Mouse (Mus musculus): Measurements from ENCODE around the gene Gm20481.
"Not testable (repeated sequence)": the region's sequence is repeated elsewhere in the genome, so short reads cannot be mapped to it uniquely, and the experiment has no call there.

Gm20481 gene

GRCm38 (mm10) chr17:35003022-35003838 lies 33.5 kb downstream of the Gm20481 start:
- no peak for DNase-seq (ENCODE audit: low read depth, low spot score)

- no peak for DNase-seq (ENCODE audit: low read depth, low spot score)
Observed at GRCm38 (mm10) chr17:35004075-35004717, 34.5 kb downstream of the Gm20481 start.

DNA sequence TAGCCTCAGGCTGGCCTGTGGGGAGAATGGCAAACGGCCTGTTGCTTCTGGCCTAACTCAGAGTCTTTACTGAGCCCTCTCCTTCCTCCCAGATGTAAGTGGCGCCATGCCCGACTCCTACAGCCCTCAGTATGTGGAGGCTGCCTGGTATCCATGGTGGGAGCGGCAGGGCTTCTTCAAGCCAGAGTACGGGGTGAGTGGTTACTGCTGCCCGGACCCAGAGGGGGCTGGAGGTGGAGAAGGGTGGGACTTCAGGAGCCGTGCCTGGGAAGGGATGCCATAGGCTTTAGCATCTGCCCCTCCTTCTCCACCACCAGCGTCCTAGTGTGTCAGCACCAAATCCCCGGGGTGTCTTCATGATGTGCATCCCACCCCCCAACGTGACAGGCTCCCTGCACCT lies 35.4 kb downstream of the Gm20481 start:
- DNase-seq (ENCODE audit: low read depth, low spot score): no peak

DNA sequence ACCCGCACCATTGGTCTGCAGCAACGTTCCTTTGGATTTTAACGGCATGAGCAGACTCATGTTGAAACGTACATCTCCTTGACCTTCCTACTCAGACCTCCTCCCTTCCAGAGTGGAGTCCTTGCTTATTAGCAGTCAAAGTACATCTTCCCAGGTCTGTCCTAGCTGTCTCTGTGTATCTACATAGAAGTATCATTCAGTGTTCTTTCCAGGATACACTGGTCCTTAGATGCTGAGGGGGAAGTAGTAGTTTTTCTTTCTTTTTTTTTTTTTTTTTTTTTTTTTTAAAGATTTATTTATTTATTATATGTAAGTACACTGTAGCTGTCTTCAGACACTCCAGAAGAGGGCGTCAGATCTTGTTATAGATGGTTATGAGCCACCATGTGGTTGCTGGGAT lies 36.2 kb downstream of the Gm20481 start:
- DNase-seq (ENCODE audit: low read depth, low spot score): not testable (repeated sequence)

DNA sequence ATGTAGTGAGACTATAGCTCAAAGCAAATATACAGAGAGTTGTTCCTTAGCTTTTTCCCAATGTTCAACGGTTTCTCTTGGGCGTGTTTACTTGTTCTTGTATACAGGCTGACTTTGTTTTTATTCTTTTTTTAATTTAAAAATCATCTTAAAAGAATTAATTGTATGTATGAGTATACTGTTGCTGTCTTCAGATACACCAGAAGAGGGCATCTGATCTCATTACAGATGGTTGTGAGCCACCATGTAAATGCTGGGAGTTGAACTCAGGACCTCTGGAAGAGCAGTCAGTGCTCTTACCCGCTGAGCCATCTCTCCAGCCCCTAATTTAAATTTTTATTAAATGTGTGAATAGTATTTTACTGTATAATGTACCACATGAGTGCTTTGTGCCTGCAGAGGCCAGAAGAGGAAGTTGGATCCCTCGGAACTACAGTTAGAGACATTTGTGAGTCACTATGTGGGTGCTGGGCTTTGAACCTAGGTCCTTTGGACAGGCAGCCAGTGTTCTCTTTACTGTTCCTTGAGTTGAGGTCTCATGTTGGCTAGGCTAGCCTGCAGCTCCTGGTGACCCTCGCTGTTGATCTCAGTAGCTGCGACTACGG lies 37.8 kb downstream of the Gm20481 start:
- no peak for DNase-seq (ENCODE audit: low read depth, low spot score)

- DNase-seq (ENCODE audit: low read depth, low spot score): no peak
Observed at GRCm38 (mm10) chr17:35009586-35009985, 39.9 kb downstream of the Gm20481 start.

- no peak for DNase-seq (ENCODE audit: low read depth, low spot score)
Observed at GRCm38 (mm10) chr17:35011440-35011839, 41.7 kb downstream of the Gm20481 start.

DNA sequence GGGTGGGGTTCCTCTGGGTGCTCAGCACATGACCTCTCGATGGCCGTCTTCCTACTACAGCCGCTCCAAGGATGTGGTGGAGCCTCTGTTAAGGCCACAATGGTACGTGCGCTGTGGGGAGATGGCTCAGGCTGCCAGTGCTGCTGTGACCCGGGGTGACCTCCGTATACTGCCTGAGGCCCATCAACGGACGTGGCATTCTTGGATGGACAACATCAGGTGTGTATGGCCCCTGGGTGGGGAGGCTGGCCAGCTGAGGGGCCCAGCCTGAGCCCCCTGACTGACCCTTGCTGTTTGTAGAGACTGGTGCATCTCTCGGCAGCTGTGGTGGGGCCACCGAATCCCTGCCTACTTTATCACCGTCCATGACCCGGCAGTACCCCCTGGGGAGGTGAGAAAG lies 42.7 kb downstream of the Gm20481 start:
- DNase-seq (ENCODE audit: low read depth, low spot score): no peak

- no peak for DNase-seq (ENCODE audit: low read depth, low spot score)
Observed at GRCm38 (mm10) chr17:35013221-35013620, 43.5 kb downstream of the Gm20481 start.

GRCm38 (mm10) chr17:35015296-35015695 lies 45.6 kb downstream of the Gm20481 start:
- DNase-seq (ENCODE audit: low read depth, low spot score): no peak

GRCm38 (mm10) chr17:35016376-35016775 lies 46.7 kb downstream of the Gm20481 start, which contains the start of gene Vwa7:
Gene Vwa7, plus strand, starts transcription at chr17:35016579.
- no peak for DNase-seq (ENCODE audit: low read depth, low spot score)

- DNase-seq (ENCODE audit: low read depth, low spot score): no peak
Observed at GRCm38 (mm10) chr17:35016791-35017705, 47.3 kb downstream of the Gm20481 start.

- no peak for DNase-seq (ENCODE audit: low read depth, low spot score)
Observed at GRCm38 (mm10) chr17:35017706-35018030, 48.0 kb downstream of the Gm20481 start.

DNA sequence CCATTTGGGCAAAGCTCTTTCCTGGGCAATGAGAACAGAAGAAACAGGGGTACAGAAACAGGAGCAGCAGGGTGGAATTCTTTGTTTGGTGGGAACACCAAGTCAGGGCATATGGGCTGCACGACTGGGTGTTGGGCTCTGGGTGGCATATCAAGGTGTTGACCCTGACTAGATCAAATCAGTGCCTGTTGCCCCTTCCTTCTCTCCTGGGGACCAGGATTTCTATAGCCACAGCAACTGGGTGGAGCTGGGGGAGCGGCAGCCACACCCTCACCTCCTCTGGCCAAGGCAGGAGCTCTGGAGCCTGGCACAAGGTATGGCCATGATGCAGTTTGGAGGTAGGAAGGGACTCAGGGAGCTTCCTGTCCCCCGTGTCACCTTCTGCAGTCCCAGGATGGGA lies 48.5 kb downstream of the Gm20481 start:
- no peak for DNase-seq (ENCODE audit: low read depth, low spot score)

- no peak for DNase-seq (ENCODE audit: low read depth, low spot score)
Observed at GRCm38 (mm10) chr17:35019894-35020293, 50.2 kb downstream of the Gm20481 start.

DNA sequence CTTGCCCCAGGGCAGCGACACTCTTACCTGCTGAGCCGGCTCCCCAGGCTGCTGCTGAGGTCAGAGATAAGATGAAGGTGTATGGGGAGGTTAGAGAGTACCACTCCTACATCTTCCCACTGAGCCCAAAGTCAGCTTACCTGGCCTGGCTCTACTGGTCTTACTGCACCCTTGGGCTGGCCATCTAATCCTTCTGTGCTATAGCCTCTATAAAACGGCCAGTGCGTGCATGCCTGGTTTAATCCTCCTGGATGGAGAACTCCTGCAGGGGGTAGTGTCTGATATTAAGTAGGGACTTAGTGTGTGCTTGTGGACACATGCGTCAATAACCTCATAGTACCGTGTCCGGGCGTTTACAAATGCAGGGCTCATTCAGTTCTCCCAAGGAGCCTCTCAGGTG lies 50.8 kb downstream of the Gm20481 start:
- DNase-seq (ENCODE audit: low read depth, low spot score): no peak

- DNase-seq (ENCODE audit: low read depth, low spot score): peak; percentile 43
Observed at GRCm38 (mm10) chr17:35021163-35021808, 51.6 kb downstream of the Gm20481 start.

All from WW6 (cell line).